Mouse (Mus musculus) thymus, adult 2 months (tissue): Measurements from ENCODE around the gene Ywhaq.

Source experiments
- CTCF ChIP-seq: fragments of 200-500 bp; IDR thresholded peaks from 2 replicates; pipeline ENCODE4 v1.5.1; 2012; ENCODE audit warnings: mild to moderate bottlenecking, control low read depth, low read length, moderate library complexity, borderline replicate concordance; ENCODE audit not compliant: control insufficient read depth, poor library complexity, insufficient read depth; ENCODE audit errors: extremely low read depth
- POLR2A ChIP-seq: fragments of 200-500 bp; IDR thresholded peaks from 2 replicates; pipeline ENCODE4 v1.6.1; 2012; ENCODE audit warnings: mild to moderate bottlenecking, low read length, control low read depth, moderate library complexity; ENCODE audit not compliant: control insufficient read depth, poor library complexity, insufficient read depth; ENCODE audit errors: extremely low read depth

DNA sequence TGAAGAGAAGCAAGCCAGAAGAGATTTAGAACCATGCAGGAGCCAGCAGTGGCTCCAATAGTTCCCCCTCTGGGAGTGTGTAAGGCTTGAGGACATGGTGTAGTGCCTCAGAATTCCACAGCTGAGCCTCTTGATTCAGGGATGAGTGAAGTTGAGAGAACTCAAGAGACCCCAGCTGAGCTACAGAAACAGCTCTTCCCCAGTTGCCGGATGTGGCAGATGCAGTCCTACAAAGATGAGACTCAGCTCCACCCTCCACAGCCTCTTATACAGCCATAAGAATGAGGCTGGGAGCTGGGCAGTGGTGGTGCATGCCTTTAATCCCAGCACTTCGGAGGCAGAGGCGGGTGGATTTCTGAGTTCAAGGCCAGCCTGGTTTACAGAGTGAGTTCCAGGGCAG is 20.9 kb upstream of the Ywhaq start:
- TF ChIP-seq CTCF (no peak), POLR2A (no peak)
